Mouse (Mus musculus) bone marrow, adult 2 months (tissue): Measurements from ENCODE around the gene Cnga1. TPM values are rescaled to one million over a fixed set of nuclear protein-coding genes. Genes with fewer than 3 reads are reported as not detected.

ENCODE experiments used
- H3K27ac ChIP-seq: fragments of 200-500 bp; 2 replicates; pipeline ENCODE4 v1.5.1; 2012; ENCODE audit warnings: low read depth, mild to moderate bottlenecking, control low read depth, inconsistent platforms, low read length; ENCODE audit not compliant: control insufficient read depth, poor library complexity, insufficient read depth
- H3K4me1 ChIP-seq: fragments of 200-500 bp; 2 replicates; pipeline ENCODE4 v1.6.1; 2011; ENCODE audit warnings: low read length; ENCODE audit not compliant: control insufficient read depth, insufficient read depth
- H3K4me3 ChIP-seq: fragments of 200-500 bp; replicated peaks from 2 replicates; pipeline ENCODE3; 2011; ENCODE audit warnings: mild to moderate bottlenecking, low read depth, low read length, control low read depth; ENCODE audit not compliant: control insufficient read depth
- CTCF ChIP-seq: fragments of 200-500 bp; IDR thresholded peaks from 2 replicates; pipeline ENCODE4 v1.5.1; 2011; ENCODE audit warnings: low read length, control low read depth; ENCODE audit not compliant: control insufficient read depth, insufficient read depth
- POLR2A ChIP-seq: fragments of 200-500 bp; IDR thresholded peaks from 2 replicates; pipeline ENCODE4 v1.6.1; 2011; ENCODE audit warnings: low read depth, mild to moderate bottlenecking, control low read depth, low read length, borderline replicate concordance; ENCODE audit not compliant: control insufficient read depth
- WGBS: fragments of 180-500 bp; shearing (Covaris S2); methylation state at CpG from one replicate; pipeline ENCODE4 v1.1.7; 2018; 5-methylcytosine and 5-hydroxymethylcytosine counted together
- polyA plus RNA-seq: library from polyadenylated mRNA; stranded (reverse); fragments of >200 nt; gene quantifications from 2 replicates; pipeline ENCODE4 v1.2.4, GENCODE M21; 2011; ENCODE audit warnings: low replicate concordance; ENCODE audit not compliant: missing spikeins, insufficient read depth, insufficient read length

Cnga1 gene
- polyA plus RNA-seq, result 0.60 TPM in 1 of 2 replicates, not detected in the other

DNA sequence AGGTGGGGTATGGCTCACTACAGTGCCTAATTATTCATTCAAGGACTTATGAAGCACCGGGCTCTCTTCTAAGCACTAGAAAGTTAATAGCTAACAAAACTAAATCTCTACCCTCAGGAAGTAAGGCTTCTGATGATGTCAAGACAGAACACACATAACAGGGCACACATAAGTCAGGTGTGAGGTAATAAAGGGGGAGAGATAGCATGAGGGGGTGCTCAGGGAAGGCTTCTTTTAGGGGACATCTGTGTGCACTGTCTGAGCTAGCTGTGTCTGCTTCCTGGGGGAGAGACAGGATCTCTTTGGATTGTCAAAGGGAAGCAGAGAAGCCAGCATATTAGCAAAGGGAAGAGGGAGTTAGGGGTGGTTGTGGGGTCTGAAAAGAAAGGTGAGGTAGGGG, at the start of gene Cnga1:
Cnga1 (minus strand) TSS at position 101 of the 400 bp plus-strand sequence.
- TF ChIP-seq CTCF (no peak), POLR2A (no peak)
- 82% methylated on average over 1 of the region's 1 CpGs for WGBS
- no peak within 1 kb of the TSS for H3K4me3 ChIP-seq
- H3K4me1 ChIP-seq, result no peaks in the 10 kb centered on the region; the same call in 1 of the 2 replicates
- no peak within 1 kb of the TSS for H3K27ac ChIP-seq

DNA sequence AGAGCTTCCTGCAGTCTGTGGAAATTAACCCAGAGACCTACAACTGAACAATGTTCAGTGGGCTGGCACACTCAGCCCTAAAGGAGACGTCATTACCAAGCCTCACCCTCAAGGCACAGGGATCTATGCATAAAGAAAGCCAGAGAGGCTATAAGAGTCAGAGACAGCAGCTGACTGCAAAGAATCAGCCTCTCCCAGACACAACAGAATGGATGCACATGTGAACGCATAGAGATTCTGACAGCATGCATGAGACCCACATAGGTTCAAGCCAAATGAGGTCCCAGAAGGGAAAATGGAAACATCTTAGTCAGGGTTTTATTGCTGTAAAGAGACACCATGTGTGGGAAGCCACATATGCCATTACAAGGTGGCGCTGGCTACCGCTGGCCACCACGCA, 46.4 kb upstream of the Cnga1 start:
- no peak overlapping the region for H3K27ac ChIP-seq
- TF ChIP-seq CTCF (no peak), POLR2A (no peak)
- WGBS, result 89% methylated on average over 5 of the region's 5 CpGs
- no peak overlapping the region for H3K4me3 ChIP-seq
- H3K4me1 ChIP-seq, result no peaks in the 10 kb centered on the region

DNA sequence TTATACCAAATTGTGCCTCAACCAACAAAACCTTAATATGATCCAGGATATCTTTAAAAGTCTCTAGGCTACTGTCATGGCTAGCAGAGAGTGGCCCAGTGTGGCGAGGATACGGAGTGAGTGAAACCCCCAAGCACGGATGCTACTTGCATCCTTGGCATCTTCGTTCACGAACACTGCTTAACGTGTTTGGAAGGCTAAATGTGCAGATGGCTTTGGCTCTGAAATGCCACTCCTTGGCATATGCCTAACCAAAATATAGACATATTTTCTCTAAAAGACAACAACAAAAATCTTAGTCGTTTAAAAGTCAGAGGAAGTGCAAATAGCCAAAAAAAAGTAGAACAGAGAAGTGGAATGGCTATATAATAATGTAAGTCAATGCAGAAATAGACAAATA, 45.5 kb upstream of the Cnga1 start:
- H3K4me1 ChIP-seq, result no peaks in the 10 kb centered on the region
- WGBS, result 85% methylated on average over 7 of the region's 7 CpGs
- TF ChIP-seq POLR2A, result no peak
- TF ChIP-seq CTCF, result no peak

DNA sequence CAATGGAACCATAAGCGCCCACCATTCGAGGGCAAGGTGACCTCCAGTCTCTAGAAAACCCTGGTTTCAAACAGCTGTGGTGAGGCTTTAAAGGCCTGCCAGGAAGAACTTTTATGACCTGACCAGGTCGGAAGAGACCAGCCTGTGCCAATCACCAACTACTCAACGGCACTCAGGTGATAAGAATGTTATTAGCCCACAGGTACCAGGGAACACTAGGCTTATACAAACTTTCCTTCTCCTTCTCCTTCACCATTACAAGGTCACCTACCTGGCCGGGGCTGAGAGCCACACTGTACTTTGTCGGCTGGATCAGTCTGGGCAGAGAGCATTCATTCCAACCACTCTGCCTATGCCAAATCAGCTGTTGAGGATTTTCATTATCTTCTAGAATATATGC, 37.4 kb upstream of the Cnga1 start:
- WGBS, result 52% methylated on average over 6 of the region's 6 CpGs

More for the DNA sequence above, 45.5 kb upstream of the Cnga1 start:
- Histone ChIP-seq H3K4me3 (no peak overlapping the region), H3K27ac (no peak overlapping the region)

GRCm38 (mm10) chr5:72674994-72675542, 31.0 kb upstream of the Cnga1 start:
- H3K4me1 ChIP-seq, result no peaks in the 10 kb centered on the region
- 73% methylated on average over 9 of the region's 9 CpGs for WGBS
- TF ChIP-seq POLR2A, result no peak
- TF ChIP-seq CTCF, result no peak

More for the DNA sequence above, 37.4 kb upstream of the Cnga1 start:
- Histone ChIP-seq H3K27ac (no peak overlapping the region), H3K4me3 (no peak overlapping the region), H3K4me1 (no peaks in the 10 kb centered on the region)
- TF ChIP-seq POLR2A (no peak), CTCF (no peak)

GRCm38 (mm10) chr5:72671017-72671699, 27.1 kb upstream of the Cnga1 start:
- H3K4me1 ChIP-seq, result no peaks in the 10 kb centered on the region
- no peak overlapping the region for H3K4me3 ChIP-seq
- 77% methylated on average over 8 of the region's 8 CpGs for WGBS
- TF ChIP-seq CTCF, result no peak
- no peak for TF ChIP-seq POLR2A
- no peak overlapping the region for H3K27ac ChIP-seq

More at GRCm38 (mm10) chr5:72674994-72675542, 31.0 kb upstream of the Cnga1 start:
- Histone ChIP-seq H3K27ac (no peak overlapping the region), H3K4me3 (no peak overlapping the region)

DNA sequence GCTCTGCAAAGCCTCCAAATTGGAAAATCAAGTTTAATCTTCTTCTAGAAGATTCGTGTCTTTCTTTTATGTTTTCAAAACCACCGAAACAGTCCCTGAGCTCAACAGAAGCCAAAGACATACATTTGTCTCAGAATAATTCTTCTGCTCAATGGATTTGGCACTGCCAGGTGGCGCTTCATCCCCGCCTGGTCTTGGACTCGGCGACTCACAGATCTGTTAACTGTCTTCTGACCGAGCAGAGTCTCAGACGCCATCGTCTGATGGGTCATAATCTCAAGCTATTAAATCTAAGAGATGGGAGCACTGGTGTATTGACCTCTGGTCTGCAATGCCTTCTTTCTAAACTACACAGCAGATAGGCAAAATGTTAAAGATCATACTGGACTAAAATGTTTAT, 24.3 kb upstream of the Cnga1 start:
- WGBS, result 85% methylated on average over 9 of the region's 9 CpGs
- Histone ChIP-seq H3K4me3 (no peak overlapping the region), H3K27ac (no peak overlapping the region), H3K4me1 (no peaks in the 10 kb centered on the region)
- TF ChIP-seq CTCF (no peak), POLR2A (no peak)

DNA sequence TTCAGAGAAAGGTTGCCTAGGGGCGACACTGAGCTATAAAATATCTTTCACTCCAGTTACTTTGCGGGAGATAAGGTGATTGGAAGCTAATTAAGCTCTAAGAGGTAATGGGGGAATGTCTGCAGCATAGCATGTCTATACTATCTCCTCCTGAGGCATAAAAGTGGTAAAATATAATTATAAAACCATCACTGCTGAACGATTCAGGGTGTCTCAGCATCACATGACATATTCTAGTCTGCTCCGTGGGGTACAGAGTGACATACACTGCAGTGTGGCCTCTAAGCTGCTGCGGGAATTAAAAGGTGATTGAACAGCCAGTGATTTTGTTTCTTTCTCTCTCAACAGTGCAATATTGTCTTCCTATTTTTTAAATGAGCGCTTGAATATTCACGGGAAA, 22.4 kb upstream of the Cnga1 start:
- H3K4me1 ChIP-seq, result no peaks in the 10 kb centered on the region
- TF ChIP-seq POLR2A, result no peak
- TF ChIP-seq CTCF, result no peak
- WGBS, result 76% methylated on average over 7 of the region's 7 CpGs
- no peak overlapping the region for H3K27ac ChIP-seq
- H3K4me3 ChIP-seq, result no peak overlapping the region
